Mouse (Mus musculus): ENCODE measurements around the gene 2200002J24Rik. TPM values are rescaled to one million over a fixed set of nuclear protein-coding genes. Genes with fewer than 3 reads are reported as not detected.
"Not testable (repeated sequence)": the region's sequence is repeated elsewhere in the genome, so short reads cannot be mapped to it uniquely, and the experiment has no call there.

Gene 2200002J24Rik
- polyA plus RNA-seq, 1 experiment from 2014 or later, result not detected

DNA sequence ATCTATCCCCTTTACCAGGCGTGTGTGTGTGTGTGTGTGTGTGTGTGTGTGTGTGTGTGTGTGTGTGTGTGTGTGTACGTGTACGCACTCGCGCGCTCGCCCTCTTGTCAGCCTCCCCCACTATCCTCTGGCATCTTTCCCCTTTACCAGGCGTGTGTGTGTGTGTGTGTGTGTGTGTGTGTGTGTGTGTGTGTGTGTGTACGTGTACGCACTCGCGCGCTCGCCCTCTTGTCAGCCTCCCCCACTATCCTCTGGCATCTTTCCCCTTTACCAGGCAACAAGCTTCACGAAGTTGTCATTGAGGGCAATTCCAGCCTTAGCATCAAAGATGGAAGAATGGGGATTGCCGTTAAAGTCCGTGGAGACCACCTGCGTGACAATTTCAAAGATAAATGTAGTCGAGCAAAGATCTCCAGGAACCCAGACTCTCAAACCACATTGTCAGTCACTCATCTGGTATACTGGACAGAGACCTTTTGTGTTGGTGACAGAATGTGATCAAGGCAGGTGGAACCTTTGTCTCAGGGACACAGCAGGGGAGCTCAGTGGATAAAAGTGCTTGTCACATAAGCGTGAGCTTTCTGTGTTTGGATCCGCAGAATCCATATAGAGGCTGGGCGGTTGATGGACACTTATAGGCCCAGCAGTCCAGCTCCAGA lies 31.5 kb downstream of the 2200002J24Rik start:
- not testable (repeated sequence) for H3K27me3 ChIP-seq; H3K9me3 ChIP-seq (replicated peaks)
- 16% methylated on average over 8 of the region's 22 CpGs for WGBS
- H3K4me2 ChIP-seq, result peak overlapping the region; percentile 73
- peak overlapping the region; percentile 64 for H3K4me3 ChIP-seq
- peaks cover 49% of the 10 kb centered on the region for H3K36me3 ChIP-seq (ENCODE audit: poor library complexity, severe bottlenecking)
- peak overlapping the region; percentile 88 for H3K27ac ChIP-seq
- peaks cover 24% of the 10 kb centered on the region for H3K4me1 ChIP-seq
- H3K9ac ChIP-seq, result peak overlapping the region; percentile 85
- ATAC-seq, result peak; percentile 22; the same call in 1 of the 2 replicates

- 85% methylated on average over 3 of the region's 3 CpGs for WGBS
- Histone ChIP-seq H3K27ac (no peak overlapping the region), H3K4me1 (peaks cover 4% of the 10 kb centered on the region; the same call in 1 of the 2 replicates), H3K9me3 (replicated peaks) (no peaks in the 10 kb centered on the region), H3K9ac (no peak overlapping the region), H3K4me3 (no peak overlapping the region), H3K4me2 (no peak overlapping the region), H3K36me3 (ENCODE audit: poor library complexity, severe bottlenecking) (peaks cover 75% of the 10 kb centered on the region), H3K27me3 (no peaks in the 10 kb centered on the region)
- ATAC-seq, result no peak
Observed at GRCm38 (mm10) chr7:30736211-30736610, 37.5 kb downstream of the 2200002J24Rik start.

- H3K4me1 ChIP-seq; H3K27me3 ChIP-seq; H3K9me3 ChIP-seq (replicated peaks); ATAC-seq; H3K9ac ChIP-seq; H3K4me3 ChIP-seq; H3K27ac ChIP-seq; H3K4me2 ChIP-seq: not testable (repeated sequence)
- H3K36me3 ChIP-seq (ENCODE audit: poor library complexity, severe bottlenecking), result peaks cover 27% of the 10 kb centered on the region
- 100% methylated on average over 2 of the region's 2 CpGs for WGBS
Observed at GRCm38 (mm10) chr7:30742570-30742969, 43.8 kb downstream of the 2200002J24Rik start.

GRCm38 (mm10) chr7:30743617-30744016 lies 44.9 kb downstream of the 2200002J24Rik start, which contains the start of gene Gapdhs:
TSS of gene Gapdhs (minus strand) at chr7:30743681.
- WGBS, result 71% methylated on average over 2 of the region's 4 CpGs

GRCm38 (mm10) chr7:30744022-30744598 lies 45.4 kb downstream of the 2200002J24Rik start:
- Histone ChIP-seq H3K4me1 (peaks cover 4% of the 10 kb centered on the region; the same call in 1 of the 2 replicates), H3K4me3 (no peak overlapping the region), H3K9ac (no peak overlapping the region), H3K36me3 (ENCODE audit: poor library complexity, severe bottlenecking) (peaks cover 23% of the 10 kb centered on the region), H3K27ac (no peak overlapping the region), H3K27me3 (no peaks in the 10 kb centered on the region), H3K9me3 (replicated peaks) (no peaks in the 10 kb centered on the region), H3K4me2 (no peak overlapping the region)
- 58% methylated on average over 4 of the region's 4 CpGs for WGBS
- ATAC-seq, result no peak

More at GRCm38 (mm10) chr7:30743617-30744016, 44.9 kb downstream of the 2200002J24Rik start, which contains the start of gene Gapdhs:
- peaks cover 23% of the 10 kb centered on the region for H3K36me3 ChIP-seq (ENCODE audit: poor library complexity, severe bottlenecking)
- H3K27me3 ChIP-seq; H3K4me2 ChIP-seq; H3K9ac ChIP-seq; H3K27ac ChIP-seq; H3K4me1 ChIP-seq; ATAC-seq; H3K4me3 ChIP-seq; H3K9me3 ChIP-seq (replicated peaks): not testable (repeated sequence)

GRCm38 (mm10) chr7:30747525-30748204 lies 48.9 kb downstream of the 2200002J24Rik start:
- peaks cover 4% of the 10 kb centered on the region; the same call in 1 of the 2 replicates for H3K4me1 ChIP-seq
- H3K4me3 ChIP-seq, result no peak overlapping the region
- H3K27ac ChIP-seq, result no peak overlapping the region
- H3K9me3 ChIP-seq (replicated peaks), result no peaks in the 10 kb centered on the region
- WGBS, result 92% methylated on average over 7 of the region's 7 CpGs
- H3K36me3 ChIP-seq (ENCODE audit: poor library complexity, severe bottlenecking), result peaks cover 7% of the 10 kb centered on the region; the same call in 1 of the 2 replicates
- no peak overlapping the region for H3K4me2 ChIP-seq
- no peak overlapping the region for H3K9ac ChIP-seq
- ATAC-seq, result no peak
- no peaks in the 10 kb centered on the region for H3K27me3 ChIP-seq

Other genes starting within 250 kb of the 2200002J24Rik start
- 0.36 and 0.65 TPM in 2 replicates for gene Kirrel2, start 241.2 kb upstream of the 2200002J24Rik start, polyA plus RNA-seq (2015; fragmentation: Nextera tagmentation; extraction: Ambion mirVana)
- gene Nphs1, start 240.6 kb upstream of the 2200002J24Rik start, polyA plus RNA-seq (2015; fragmentation: Nextera tagmentation; extraction: Ambion mirVana), result 0.15 and 0.18 TPM in 2 replicates
- 0.31 TPM in 1 of 2 replicates, not detected in the other for gene Prodh2, start 205.3 kb upstream of the 2200002J24Rik start, polyA plus RNA-seq (2015; fragmentation: Nextera tagmentation; extraction: Ambion mirVana)
- 80.6 and 88.7 TPM in 2 replicates for gene Arhgap33, start 163.9 kb upstream of the 2200002J24Rik start, polyA plus RNA-seq (2015; fragmentation: Nextera tagmentation; extraction: Ambion mirVana)
- gene Hspb6, start 146.7 kb upstream of the 2200002J24Rik start, polyA plus RNA-seq (2015; fragmentation: Nextera tagmentation; extraction: Ambion mirVana), result 11.0 and 12.1 TPM in 2 replicates
- gene Proser3, start 146.6 kb upstream of the 2200002J24Rik start, polyA plus RNA-seq (2015; fragmentation: Nextera tagmentation; extraction: Ambion mirVana), result 14.8 and 17.5 TPM in 2 replicates
- gene Lin37, start 139.1 kb upstream of the 2200002J24Rik start, polyA plus RNA-seq (2015; fragmentation: Nextera tagmentation; extraction: Ambion mirVana), result 53.0 and 65.1 TPM in 2 replicates
- 114 and 122 TPM in 2 replicates for gene U2af1l4, start 135.6 kb upstream of the 2200002J24Rik start, polyA plus RNA-seq (2015; fragmentation: Nextera tagmentation; extraction: Ambion mirVana)
- gene Gm49396, start 135.6 kb upstream of the 2200002J24Rik start, polyA plus RNA-seq (2015; fragmentation: Nextera tagmentation; extraction: Ambion mirVana), result 20.2 and 22.5 TPM in 2 replicates
- 128 and 141 TPM in 2 replicates for gene Psenen, start 135.3 kb upstream of the 2200002J24Rik start, polyA plus RNA-seq (2015; fragmentation: Nextera tagmentation; extraction: Ambion mirVana)
- gene Igflr1, start 133.5 kb upstream of the 2200002J24Rik start, polyA plus RNA-seq (2015; fragmentation: Nextera tagmentation; extraction: Ambion mirVana), result 7.4 and 8.2 TPM in 2 replicates
- 11.6 and 14.1 TPM in 2 replicates for gene Kmt2b, start 110.2 kb upstream of the 2200002J24Rik start, polyA plus RNA-seq (2015; fragmentation: Nextera tagmentation; extraction: Ambion mirVana)
- gene Zbtb32, start 100.0 kb upstream of the 2200002J24Rik start, polyA plus RNA-seq (2015; fragmentation: Nextera tagmentation; extraction: Ambion mirVana), result 0.34 and 0.43 TPM in 2 replicates
- gene Upk1a, start 86.1 kb upstream of the 2200002J24Rik start, polyA plus RNA-seq (2015; fragmentation: Nextera tagmentation; extraction: Ambion mirVana), result 0.19 and 0.37 TPM in 2 replicates
- 944 and 1,056 TPM in 2 replicates for gene Cox6b1, start 72.8 kb upstream of the 2200002J24Rik start, polyA plus RNA-seq (2015; fragmentation: Nextera tagmentation; extraction: Ambion mirVana)
- gene Etv2, start 63.1 kb upstream of the 2200002J24Rik start, polyA plus RNA-seq (2015; fragmentation: Nextera tagmentation; extraction: Ambion mirVana), result not detected in 2 replicates
- gene Rbm42, start 48.6 kb upstream of the 2200002J24Rik start, polyA plus RNA-seq (2015; fragmentation: Nextera tagmentation; extraction: Ambion mirVana), result 144 and 146 TPM in 2 replicates
- 52.7 and 57.2 TPM in 2 replicates for gene Haus5, start 33.9 kb upstream of the 2200002J24Rik start, polyA plus RNA-seq (2015; fragmentation: Nextera tagmentation; extraction: Ambion mirVana)
- gene Pmis2, start 27.3 kb upstream of the 2200002J24Rik start, polyA plus RNA-seq (2015; fragmentation: Nextera tagmentation; extraction: Ambion mirVana), result not detected in 2 replicates
- gene Atp4a, start 13.3 kb downstream of the 2200002J24Rik start, polyA plus RNA-seq (2015; fragmentation: Nextera tagmentation; extraction: Ambion mirVana), result 0.79 and 1.4 TPM in 2 replicates
- gene Tmem147, start 30.6 kb downstream of the 2200002J24Rik start, polyA plus RNA-seq (2015; fragmentation: Nextera tagmentation; extraction: Ambion mirVana), result 182 and 188 TPM in 2 replicates
- gene Gapdhs, start 44.8 kb downstream of the 2200002J24Rik start, polyA plus RNA-seq (2015; fragmentation: Nextera tagmentation; extraction: Ambion mirVana), result 0.93 and 1.0 TPM in 2 replicates
- gene Sbsn, start 52.5 kb downstream of the 2200002J24Rik start, polyA plus RNA-seq (2015; fragmentation: Nextera tagmentation; extraction: Ambion mirVana), result 1.5 and 1.9 TPM in 2 replicates
- gene Dmkn, start 64.8 kb downstream of the 2200002J24Rik start, polyA plus RNA-seq (2015; fragmentation: Nextera tagmentation; extraction: Ambion mirVana), result 0.68 TPM in 1 of 2 replicates, not detected in the other
- gene Krtdap, start 89.0 kb downstream of the 2200002J24Rik start, polyA plus RNA-seq (2015; fragmentation: Nextera tagmentation; extraction: Ambion mirVana), result not detected in 2 replicates
- gene Ffar2, start 124.8 kb downstream of the 2200002J24Rik start, polyA plus RNA-seq (2015; fragmentation: Nextera tagmentation; extraction: Ambion mirVana), result 0.09 TPM in 1 of 2 replicates, not detected in the other
- gene Ffar3, start 157.3 kb downstream of the 2200002J24Rik start, polyA plus RNA-seq (2015; fragmentation: Nextera tagmentation; extraction: Ambion mirVana), result not detected in 2 replicates
- not detected in 2 replicates for gene Ffar1, start 162.6 kb downstream of the 2200002J24Rik start, polyA plus RNA-seq (2015; fragmentation: Nextera tagmentation; extraction: Ambion mirVana)
- gene Cd22, start 181.4 kb downstream of the 2200002J24Rik start, polyA plus RNA-seq (2015; fragmentation: Nextera tagmentation; extraction: Ambion mirVana), result not detected in 2 replicates
- 0.58 and 0.64 TPM in 2 replicates for gene Mag, start 215.9 kb downstream of the 2200002J24Rik start, polyA plus RNA-seq (2015; fragmentation: Nextera tagmentation; extraction: Ambion mirVana)
- not detected in 2 replicates for gene Hamp2, start 225.8 kb downstream of the 2200002J24Rik start, polyA plus RNA-seq (2015; fragmentation: Nextera tagmentation; extraction: Ambion mirVana)
- gene Hamp, start 245.1 kb downstream of the 2200002J24Rik start, polyA plus RNA-seq (2015; fragmentation: Nextera tagmentation; extraction: Ambion mirVana), result not detected in 2 replicates

Data from forebrain, embryonic 13.5 days (tissue).